18 mouse cellular contexts compared by ENCODE assay signal in genomic region chr9:123297862-123298261, GRCm38 (mm10). TPM values are rescaled to one million over a fixed set of nuclear protein-coding genes. Genes with fewer than 3 reads are reported as not detected.
DNase-seq lines count a peak whose midpoint lies in the region; ATAC-seq and TF ChIP-seq lines count a peak whose summit lies in the region.
"Had no signal": no experiment of that assay in that cellular context is flagged by ENCODE, and none has a peak within 500 bp of the region (broad histone marks: within the 10 kb centered on the region; RNA-seq: fewer than 3 reads in every experiment).

No protein-coding gene starts in this region.

- DNase-seq in brain, adult 2 months (ENCODE audit: low read depth, low spot score), result peak; percentile 85
- peak; percentile 71 to 83 for DNase-seq in cerebellum, adult 2 months
- DNase-seq in cerebellum, postnatal 10 days, result peak; percentile 57 to 75
- no peak for DNase-seq in layer of hippocampus, postnatal 36 days
- no peak for DNase-seq in thymus, postnatal 0 days (ENCODE audit: low spot score)
- no peak for DNase-seq in thymus, postnatal 36 days
- DNase-seq in forebrain, postnatal 0 days, result no peak
- DNase-seq: adrenal gland, adult 2 months; gastrocnemius, adult 2 months; gastrocnemius, postnatal 25 days; heart, postnatal 10 days; heart, postnatal 4 days; kidney, adult 11 months had no signal

- H3K4me1 ChIP-seq in cerebellum, adult 2 months (ENCODE audit: control insufficient read depth, insufficient read depth, low read length), result peaks cover 8% of the 10 kb centered on the region
- H3K4me1 ChIP-seq in forebrain, postnatal 0 days (ENCODE audit: insufficient read depth), result no peaks in the 10 kb centered on the region
- H3K4me1 ChIP-seq: embryonic facial prominence, embryonic 12.5 days; forebrain, embryonic 15.5 days; hindbrain, embryonic 12.5 days had no signal

- H3K9me3 ChIP-seq in forebrain, postnatal 0 days (ENCODE audit: low read length), result no peaks in the 10 kb centered on the region
- H3K9me3 ChIP-seq: embryonic facial prominence, embryonic 12.5 days; forebrain, embryonic 15.5 days; hindbrain, embryonic 12.5 days had no signal

- no peak for TF ChIP-seq POLR2A in cerebellum, adult 2 months (IDR thresholded peaks at IDR 0.05; ENCODE audit: borderline replicate concordance, insufficient read depth, low read length)

- H3K4me2 ChIP-seq in forebrain, postnatal 0 days (ENCODE audit: low read depth), result no peak overlapping the region
- H3K4me2 ChIP-seq: embryonic facial prominence, embryonic 12.5 days; forebrain, embryonic 15.5 days; hindbrain, embryonic 12.5 days had no signal

- H3K27ac ChIP-seq in cerebellum, adult 2 months (ENCODE audit: insufficient read depth, low read length), result no peak overlapping the region
- H3K27ac ChIP-seq in forebrain, postnatal 0 days (ENCODE audit: low read depth, low read length), result no peak overlapping the region
- H3K27ac ChIP-seq: embryonic facial prominence, embryonic 12.5 days; forebrain, embryonic 15.5 days; gastrocnemius, adult 2 months; hindbrain, embryonic 12.5 days had no signal

- ATAC-seq in cerebellum, adult (ENCODE audit: insufficient number of reproducible peaks, low FRiP score, low TSS enrichment), result peak; percentile 70; the same call in 1 of the 2 replicates
- no peak for ATAC-seq in forebrain, postnatal 0 days
- ATAC-seq: forebrain, embryonic 15.5 days; hindbrain, embryonic 16.5 days had no signal

- no peak overlapping the region for H3K9ac ChIP-seq in forebrain, postnatal 0 days
- H3K9ac ChIP-seq: embryonic facial prominence, embryonic 12.5 days; forebrain, embryonic 15.5 days; hindbrain, embryonic 12.5 days had no signal

- no peaks in the 10 kb centered on the region for H3K36me3 ChIP-seq in forebrain, postnatal 0 days (ENCODE audit: insufficient read depth)
- H3K36me3 ChIP-seq: embryonic facial prominence, embryonic 12.5 days; forebrain, embryonic 15.5 days; hindbrain, embryonic 12.5 days had no signal

- 13% methylated on average over 7 of the region's 7 CpGs for WGBS in cerebellum, adult 2 months
- WGBS in forebrain, postnatal 0 days, result 85% methylated on average over 7 of the region's 7 CpGs

- no peak overlapping the region for H3K4me3 ChIP-seq in cerebellum, adult 2 months (replicated peaks; ENCODE audit: insufficient read depth, low read depth, low read length)
- H3K4me3 ChIP-seq in forebrain, postnatal 0 days (ENCODE audit: low read depth, low read length), result no peak overlapping the region
- H3K4me3 ChIP-seq: embryonic facial prominence, embryonic 12.5 days; forebrain, embryonic 15.5 days; gastrocnemius, adult 2 months; hindbrain, embryonic 12.5 days had no signal

- no peaks in the 10 kb centered on the region for H3K27me3 ChIP-seq in cerebellum, adult 2 months (ENCODE audit: control insufficient read depth, insufficient read depth, low read length)
- no peaks in the 10 kb centered on the region for H3K27me3 ChIP-seq in forebrain, postnatal 0 days (ENCODE audit: insufficient read depth, low read length)
- H3K27me3 ChIP-seq: embryonic facial prominence, embryonic 12.5 days; forebrain, embryonic 15.5 days; hindbrain, embryonic 12.5 days had no signal

- no peak for TF ChIP-seq CTCF in cerebellum, adult 2 months (IDR thresholded peaks at IDR 0.05; ENCODE audit: borderline replicate concordance, insufficient read depth, low read depth, low read length)
- TF ChIP-seq CTCF in forebrain, postnatal 0 days (IDR thresholded peaks at IDR 0.05; ENCODE audit: low read depth), result no peak

RNA-seq across cellular contexts. Expression of gene Tmem158, which starts 37.3 kb away (rescaled TPM):
- polyA plus RNA-seq in cerebellum, adult 2 months (2012; rRNA removed), result 12.8 and 14.5 TPM in 2 replicates
- total RNA-seq in layer of hippocampus, postnatal 36 days (2021), result 10 to 100 TPM; 33.6 to 36.0 TPM
- 7.8 and 8.7 TPM in 2 replicates for polyA plus RNA-seq in thymus, postnatal 0 days (2015; fragmentation: Nextera tagmentation; extraction: Ambion mirVana)
- total RNA-seq in forebrain, postnatal 0 days (2014; rRNA removed), result 175 and 182 TPM in 2 replicates
- 103 and 113 TPM in 2 replicates for polyA plus RNA-seq in forebrain, postnatal 0 days (2015; fragmentation: Nextera tagmentation; extraction: Ambion mirVana)

Comparison
In these comparisons a context has a peak if more than half of its experiments do, and no peak if none do; other contexts are left out.
1. DNase-seq: peak in brain, adult 2 months (single experiment), cerebellum, adult 2 months (2 of 2) and cerebellum, postnatal 10 days (2 of 2); none in layer of hippocampus, postnatal 36 days (0 of 2), thymus, postnatal 0 days (single experiment), thymus, postnatal 36 days (0 of 2) and forebrain, postnatal 0 days (single experiment).